Mouse (Mus musculus): ENCODE measurements around the gene Abl2.

Gene Abl2

GRCm38 (mm10) chr1:156673476-156674194 is 115.0 kb downstream of the Abl2 start:
- DNase-seq, result no peak

DNA sequence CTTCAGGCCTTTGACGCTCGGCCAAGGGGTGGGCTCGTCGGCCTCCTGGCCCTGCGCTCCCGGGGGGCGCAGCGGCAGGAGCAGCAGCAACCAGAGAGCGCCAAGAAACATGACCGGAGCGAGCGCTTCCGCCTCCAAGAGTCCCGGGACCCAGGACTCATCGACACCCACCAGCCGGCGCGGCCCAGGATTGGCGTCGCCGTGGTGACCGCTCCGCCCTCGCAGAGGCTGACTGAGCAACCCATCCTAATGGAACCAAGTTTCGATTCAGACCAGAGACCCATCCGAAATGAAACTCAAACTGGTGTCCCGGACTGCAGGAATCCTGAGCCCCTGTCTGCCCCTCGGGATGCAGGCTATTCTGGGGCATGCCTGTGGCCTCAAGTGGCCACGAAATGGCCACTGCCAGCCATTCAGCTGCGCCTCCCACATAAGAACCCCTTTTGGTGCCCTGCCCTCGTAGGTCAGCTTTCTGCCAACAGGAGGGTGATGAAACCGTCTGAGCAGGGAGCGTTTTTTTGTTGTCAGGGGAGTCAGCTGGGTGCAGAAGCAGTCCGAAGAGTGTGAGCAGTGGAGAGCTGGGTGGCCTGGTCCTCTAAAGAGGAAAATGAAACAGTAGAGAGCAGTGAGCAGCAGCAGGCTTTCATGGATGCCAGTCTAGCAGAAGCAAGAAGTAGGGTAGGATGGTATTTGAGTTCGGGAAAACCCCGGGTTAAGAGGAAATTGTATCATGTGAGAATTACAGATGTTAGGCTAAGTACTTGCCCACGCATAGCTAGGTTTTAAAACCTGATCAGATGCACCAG is 115.8 kb downstream of the Abl2 start, which contains the start of gene Tor3a:
Gene Tor3a, minus strand, starts transcription at position 162 of the 806 bp plus-strand sequence.
- DNase-seq, result peak; percentile 63

DNA sequence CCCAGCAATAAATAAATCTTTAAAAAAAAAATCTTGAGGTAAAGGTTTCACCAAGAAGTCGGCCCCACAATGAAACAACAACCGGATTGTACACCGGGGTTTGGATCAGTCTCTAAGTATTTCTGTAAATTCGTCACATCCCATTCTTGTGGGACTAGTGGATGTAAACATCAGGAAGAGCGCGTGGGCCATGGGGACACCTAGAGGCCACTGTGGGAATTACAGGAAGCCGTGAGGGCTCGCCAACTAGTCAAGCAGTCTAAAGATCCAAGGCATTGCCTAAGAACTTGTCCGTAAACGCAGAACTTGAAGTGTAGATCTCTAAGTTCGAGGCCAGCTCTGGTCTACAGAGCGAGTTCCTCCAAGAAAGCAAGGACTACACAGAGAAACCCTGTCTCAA is 117.6 kb downstream of the Abl2 start:
- DNase-seq, result no peak

DNA sequence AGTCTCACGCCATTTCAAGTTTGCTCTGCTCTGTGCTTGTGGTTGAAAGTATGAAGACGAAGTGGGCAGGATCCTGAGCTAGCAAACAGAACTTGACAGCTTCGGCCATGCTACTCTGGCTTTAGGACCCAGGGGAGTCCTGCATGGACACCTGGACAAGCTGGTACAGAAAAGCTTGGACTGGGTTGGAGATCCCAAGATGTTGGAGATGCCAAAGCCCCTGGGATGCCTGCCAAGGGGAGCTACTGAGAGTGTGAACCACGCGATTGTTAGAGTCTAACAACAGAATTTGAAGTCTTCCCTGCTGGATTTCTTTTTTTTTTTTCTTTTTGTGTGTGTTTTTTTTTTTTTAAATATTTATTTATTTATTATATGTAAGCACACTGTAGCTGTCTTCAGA is 118.0 kb downstream of the Abl2 start:
- no peak for DNase-seq

- DNase-seq, result no peak
These were observed 118.6 kb downstream of the Abl2 start for GRCm38 (mm10) chr1:156677230-156677629.

DNA sequence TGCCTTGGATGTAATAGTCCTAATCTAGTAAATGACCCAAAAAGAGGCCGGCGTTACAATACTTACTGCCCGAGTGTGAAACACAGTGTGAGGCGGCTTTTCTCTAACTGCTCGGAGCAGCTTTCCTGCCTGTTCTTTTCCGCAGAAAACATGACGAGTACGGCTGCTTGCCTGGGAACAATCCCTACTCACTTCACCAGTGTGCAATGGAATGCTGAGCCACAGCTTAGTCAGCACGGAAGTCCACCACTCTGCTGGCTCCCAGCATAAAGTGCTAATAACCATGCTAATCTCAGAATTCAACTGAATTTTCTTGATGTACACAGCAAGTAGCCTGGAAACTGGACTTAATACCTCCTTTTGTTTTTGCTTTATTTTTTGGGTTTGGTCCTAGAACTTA is 121.0 kb downstream of the Abl2 start:
- DNase-seq, result no peak

- DNase-seq, result no peak
These were observed 127.6 kb downstream of the Abl2 start for GRCm38 (mm10) chr1:156686025-156686661.

Measured in cerebellum, adult 11-12 months (tissue).